Mouse (Mus musculus): ENCODE data around the gene Pald1.

The Pald1 gene

GRCm38 (mm10) chr10:61402480-61402879, 19.1 kb upstream of the Pald1 start:
- no peak for DNase-seq (ENCODE audit: low read depth, low spot score)

DNA sequence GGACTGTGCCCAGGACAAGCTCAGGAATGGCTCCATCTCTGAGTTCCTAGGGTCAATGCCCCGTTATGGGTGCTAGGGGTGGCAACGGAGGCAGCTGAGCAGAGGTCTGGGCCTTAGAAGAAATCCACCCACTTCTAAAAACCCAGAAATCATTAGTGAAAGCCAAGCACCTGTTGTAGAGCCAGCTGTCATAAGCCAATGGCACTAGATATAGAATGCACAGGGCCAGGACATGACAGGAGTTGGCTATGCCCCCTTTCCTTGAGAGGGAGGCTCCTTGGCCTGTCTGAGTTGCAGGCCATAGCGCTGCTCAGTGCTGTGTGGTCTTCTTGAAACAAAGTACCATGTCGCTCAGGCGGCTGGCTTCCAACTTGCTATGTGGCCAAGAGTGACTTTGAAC, 17.1 kb upstream of the Pald1 start:
- no peak for DNase-seq (ENCODE audit: low read depth, low spot score)

DNA sequence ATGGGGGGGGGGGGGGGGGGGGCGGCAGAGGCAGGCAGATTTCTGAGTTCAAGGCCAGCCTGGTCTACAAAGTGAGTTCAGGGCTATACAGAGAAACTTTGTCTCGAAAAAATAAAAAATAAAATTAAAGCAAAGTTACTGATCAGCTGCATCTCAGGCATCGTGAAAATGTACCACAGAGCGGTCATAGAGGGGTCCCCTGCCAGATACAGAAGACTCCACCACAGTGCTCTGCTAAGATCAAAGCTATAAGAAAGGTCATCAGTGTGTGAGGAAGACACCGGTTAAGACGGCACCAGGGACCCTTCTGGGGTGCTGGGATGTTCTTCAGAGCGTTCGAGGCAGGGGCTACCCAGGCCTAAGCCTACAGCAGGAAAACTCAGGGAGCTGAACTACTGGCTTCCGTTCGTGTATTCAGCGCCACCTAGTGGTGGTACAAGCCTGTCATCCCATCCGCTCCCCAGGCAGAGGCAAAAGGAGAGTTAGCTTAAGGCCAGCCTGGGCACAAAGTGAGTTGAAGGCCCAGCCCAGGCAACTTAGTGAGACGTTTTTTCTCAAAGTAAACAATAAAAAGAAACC, 15.9 kb upstream of the Pald1 start:
- peak; percentile 76 for DNase-seq (ENCODE audit: low read depth, low spot score)

GRCm38 (mm10) chr10:61398125-61398524, 14.8 kb upstream of the Pald1 start:
- no peak for DNase-seq (ENCODE audit: low read depth, low spot score)

DNA sequence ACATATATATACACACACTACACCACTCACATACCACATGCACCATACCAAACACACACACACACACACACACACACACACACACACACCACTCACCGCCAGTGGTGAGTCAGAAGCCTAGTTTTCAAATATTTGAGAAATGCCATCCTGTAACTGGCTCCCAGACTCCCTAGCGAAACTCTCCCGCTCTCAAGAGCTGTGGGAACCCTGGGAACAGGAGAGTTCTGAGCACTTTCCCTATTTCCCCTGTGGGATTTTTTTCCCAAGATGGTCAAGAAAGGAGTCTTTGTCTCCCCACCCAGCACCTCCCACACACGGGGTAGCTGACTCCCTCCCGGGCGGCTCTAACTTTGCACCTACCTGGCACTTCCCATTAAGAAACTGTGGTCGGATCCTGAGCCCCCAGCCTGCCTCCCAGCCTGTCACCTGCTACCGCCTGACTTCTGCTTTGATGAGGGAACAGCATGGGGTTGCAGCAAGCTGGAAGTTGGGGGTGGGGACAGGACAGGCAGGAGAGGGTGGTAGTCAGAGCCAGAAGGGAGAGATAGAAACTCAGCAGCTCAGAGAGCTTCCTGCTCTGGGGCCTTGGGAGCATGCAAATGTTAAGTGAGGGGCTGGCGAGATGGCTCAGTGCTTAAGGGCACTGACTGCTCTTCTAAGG, 11.3 kb upstream of the Pald1 start:
- no peak for DNase-seq (ENCODE audit: low read depth, low spot score)

- no peak for DNase-seq (ENCODE audit: low read depth, low spot score)
Measured at GRCm38 (mm10) chr10:61392584-61392983, 9.3 kb upstream of the Pald1 start.

- no peak for DNase-seq (ENCODE audit: low read depth, low spot score)
Measured at GRCm38 (mm10) chr10:61390148-61390547, 6.8 kb upstream of the Pald1 start.

DNA sequence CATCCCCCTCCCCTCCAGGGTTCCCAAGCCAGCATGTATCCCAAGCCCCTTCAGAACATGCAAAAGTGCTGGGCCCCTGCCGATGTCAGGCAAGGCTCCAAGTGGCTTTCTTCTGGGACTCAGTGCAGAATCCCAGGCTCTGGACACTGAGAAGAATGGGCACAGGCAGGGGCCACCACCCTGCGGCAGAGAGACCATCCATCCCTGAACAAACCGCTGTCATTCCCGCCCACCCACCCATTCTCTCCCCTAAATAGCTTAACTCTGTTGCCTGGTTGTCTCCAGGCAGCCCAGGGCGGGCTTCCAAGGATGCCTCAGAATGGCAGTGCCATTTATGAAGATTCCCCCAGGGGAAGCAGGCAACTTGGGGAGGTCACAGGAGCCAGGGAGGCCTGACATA, 5.7 kb upstream of the Pald1 start:
- DNase-seq (ENCODE audit: low read depth, low spot score) = no peak

- no peak for DNase-seq (ENCODE audit: low read depth, low spot score)
Measured at GRCm38 (mm10) chr10:61386284-61386683, 3.0 kb upstream of the Pald1 start.

GRCm38 (mm10) chr10:61385174-61385573, 1.8 kb upstream of the Pald1 start:
- no peak for DNase-seq (ENCODE audit: low read depth, low spot score)

- DNase-seq (ENCODE audit: low read depth, low spot score) = no peak
Measured at GRCm38 (mm10) chr10:61383715-61384047, 351 bp upstream of the Pald1 start.

DNA sequence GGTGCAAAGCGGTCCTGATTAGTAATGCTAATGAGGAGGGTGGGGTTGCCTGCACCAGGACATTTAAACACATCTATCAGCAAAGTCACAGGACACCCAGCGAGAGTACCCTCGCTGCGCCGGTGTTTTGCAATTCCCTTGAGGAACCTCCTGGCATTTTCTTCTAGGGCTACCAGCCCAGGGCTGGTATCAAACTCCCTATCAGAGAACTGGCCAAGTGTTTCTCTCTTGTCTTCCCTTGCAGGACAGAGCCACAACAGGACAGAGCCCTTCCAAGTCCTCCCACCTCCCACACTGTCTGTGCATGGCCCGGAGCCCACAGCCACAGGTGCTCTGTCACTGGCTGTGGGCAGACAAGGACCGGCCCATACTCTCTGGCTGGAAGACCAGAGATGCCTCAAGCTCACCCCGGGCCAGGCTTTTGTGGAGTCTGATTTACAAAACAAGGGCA, 1.0 kb downstream of the Pald1 start:
- DNase-seq (ENCODE audit: low read depth, low spot score) = no peak

DNA sequence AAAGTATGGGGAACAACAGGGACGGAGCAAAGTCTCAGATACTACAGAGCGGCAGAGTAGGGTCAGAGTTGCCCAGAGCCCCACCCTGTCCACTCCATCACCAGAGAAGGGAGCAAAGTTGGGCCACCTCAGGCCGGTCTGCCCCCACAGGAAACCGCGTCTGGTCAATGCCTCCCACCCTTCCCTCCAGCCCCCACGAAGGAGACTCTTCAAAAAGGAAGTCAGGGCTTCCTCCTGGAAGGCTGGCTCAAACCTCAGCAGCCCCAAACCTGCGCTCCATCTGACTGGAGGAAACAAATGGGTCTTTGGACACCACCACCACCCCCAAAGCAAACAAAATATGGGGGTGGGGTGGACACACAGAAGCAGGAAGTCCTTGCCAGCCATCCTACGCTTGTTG, 1.5 kb downstream of the Pald1 start:
- no peak for DNase-seq (ENCODE audit: low read depth, low spot score)

DNA sequence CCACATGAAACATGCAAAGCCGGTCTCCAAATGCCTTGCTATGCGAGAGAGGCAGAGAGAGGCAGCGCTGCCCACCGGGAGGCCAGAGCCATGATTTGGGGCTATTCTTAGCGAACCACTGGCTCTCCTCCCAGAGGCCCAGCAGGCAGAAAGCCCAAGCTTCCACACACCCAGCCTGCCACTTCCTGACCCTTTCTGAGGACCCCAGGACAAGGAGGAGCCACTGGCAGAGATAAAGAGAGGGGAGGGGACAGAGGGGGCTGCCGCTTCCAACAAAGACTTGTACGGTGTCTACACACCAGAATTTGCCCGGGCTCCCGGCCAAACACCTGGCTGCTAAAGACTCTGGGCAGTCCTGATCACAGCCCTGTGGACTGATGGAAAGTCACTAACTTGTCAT, 3.1 kb downstream of the Pald1 start:
- DNase-seq (ENCODE audit: low read depth, low spot score) = no peak

- DNase-seq (ENCODE audit: low read depth, low spot score) = no peak
Measured at GRCm38 (mm10) chr10:61379340-61380040, 3.8 kb downstream of the Pald1 start.

- no peak for DNase-seq (ENCODE audit: low read depth, low spot score)
Measured at GRCm38 (mm10) chr10:61378698-61379097, 4.6 kb downstream of the Pald1 start.

GRCm38 (mm10) chr10:61378050-61378449, 5.3 kb downstream of the Pald1 start:
- DNase-seq (ENCODE audit: low read depth, low spot score) = no peak

- DNase-seq (ENCODE audit: low read depth, low spot score) = no peak
Measured at GRCm38 (mm10) chr10:61374771-61375481, 8.4 kb downstream of the Pald1 start.

DNA sequence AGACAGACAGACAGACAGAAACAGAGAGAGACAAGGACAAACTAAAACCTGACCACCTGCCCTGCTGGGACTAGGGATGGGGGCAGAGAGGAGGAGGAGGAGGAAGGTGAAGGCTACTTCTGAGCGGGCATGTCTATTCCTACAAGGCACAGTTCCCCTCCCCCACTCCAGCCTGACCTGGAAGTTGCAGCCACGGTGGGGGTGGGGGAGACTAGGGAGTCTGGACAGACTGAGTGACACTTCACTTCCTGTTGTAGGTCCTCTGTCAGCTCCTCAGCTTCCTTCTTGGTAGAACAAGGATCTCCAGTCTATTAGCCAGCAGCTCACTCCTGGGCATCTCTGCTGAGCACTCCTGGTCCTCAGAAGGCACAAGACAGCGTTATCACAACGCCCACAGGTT, 9.3 kb downstream of the Pald1 start:
- no peak for DNase-seq (ENCODE audit: low read depth, low spot score)

- DNase-seq (ENCODE audit: low read depth, low spot score) = no peak
Measured at GRCm38 (mm10) chr10:61372585-61372923, 10.8 kb downstream of the Pald1 start.

GRCm38 (mm10) chr10:61371884-61372584, 11.3 kb downstream of the Pald1 start:
- no peak for DNase-seq (ENCODE audit: low read depth, low spot score)

Measured in embryo, embryonic 11.5 days (tissue).